8 mouse cellular contexts compared by ENCODE assay signal in the genomic region with DNA sequence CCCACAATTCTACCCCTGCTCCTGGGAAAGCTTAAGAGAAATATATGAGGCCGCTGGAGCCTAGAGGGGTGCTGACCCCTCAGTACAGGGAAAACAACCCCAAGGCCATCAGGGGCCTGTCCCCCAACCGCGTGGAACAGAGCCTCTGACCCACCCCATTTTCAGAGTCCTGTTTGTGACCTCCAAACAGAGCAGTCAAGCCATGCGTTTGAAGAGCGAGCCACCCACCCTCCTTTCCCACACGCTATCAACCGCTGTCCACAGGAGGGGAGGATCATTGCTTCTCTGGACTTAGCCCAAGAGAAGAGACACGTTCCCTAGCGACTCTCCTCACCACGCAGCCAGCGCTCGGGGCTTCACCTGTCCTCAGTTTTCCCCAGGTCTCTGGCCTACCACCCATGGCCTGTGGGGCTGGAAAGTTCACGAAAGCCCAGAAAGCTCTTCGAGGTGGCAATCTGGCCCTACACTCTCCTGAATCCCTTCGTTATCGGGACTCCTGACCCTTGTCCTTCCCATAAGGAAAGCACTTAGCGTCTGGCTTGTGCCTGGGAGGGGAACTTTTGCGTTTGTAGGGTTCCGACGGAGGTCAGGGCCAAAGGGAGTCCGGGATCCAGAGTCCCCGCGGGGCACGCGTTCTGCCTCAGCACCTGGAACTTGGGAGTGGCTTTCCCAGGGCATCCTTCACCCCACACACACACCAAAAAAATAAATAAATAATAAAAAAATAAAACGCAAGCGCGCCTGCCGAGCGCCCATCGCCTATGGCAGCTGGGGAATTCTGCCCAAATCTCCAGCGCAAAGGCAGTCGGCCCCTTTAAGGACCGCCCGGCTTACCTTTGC. TPM values are rescaled to one million over a fixed set of nuclear protein-coding genes. Genes with fewer than 3 reads are reported as not detected.
DNase-seq lines count a peak whose midpoint lies in the region; ATAC-seq and TF ChIP-seq lines count a peak whose summit lies in the region.

No protein-coding gene starts in this region.

- H3K9ac ChIP-seq in liver, adult 2 months (ENCODE audit: low read depth, low read length): peak overlapping the region; percentile 88
- peak overlapping the region; percentile 54 for H3K9ac ChIP-seq in embryonic facial prominence, embryonic 12.5 days
- peak overlapping the region; percentile 59 for H3K9ac ChIP-seq in neural tube, embryonic 14.5 days (replicated peaks; ENCODE audit: low read depth, low read length)

- peak overlapping the region; percentile 80 for H3K4me3 ChIP-seq in liver, adult 2 months (ENCODE audit: insufficient read depth, low read depth, low read length)
- peak overlapping the region; percentile 61 for H3K4me3 ChIP-seq in embryonic facial prominence, embryonic 12.5 days
- peak overlapping the region; percentile 39 for H3K4me3 ChIP-seq in neural tube, embryonic 14.5 days (ENCODE audit: low read depth, low read length)

- no peaks in the 10 kb centered on the region for H3K36me3 ChIP-seq in liver, adult 2 months (ENCODE audit: control insufficient read depth, insufficient read depth, low read length)
- H3K36me3 ChIP-seq in embryonic facial prominence, embryonic 12.5 days: no peaks in the 10 kb centered on the region
- no peaks in the 10 kb centered on the region for H3K36me3 ChIP-seq in neural tube, embryonic 14.5 days (ENCODE audit: control insufficient read depth, insufficient read depth, low read length)

- peak overlapping the region; percentile 91 for H3K4me2 ChIP-seq in embryonic facial prominence, embryonic 12.5 days (replicated peaks)
- H3K4me2 ChIP-seq in neural tube, embryonic 14.5 days (ENCODE audit: low read depth, low read length): peak overlapping the region; percentile 96

- no peak for ATAC-seq in embryonic facial prominence, embryonic 12.5 days (ENCODE audit: insufficient number of reproducible peaks, insufficient read depth, low FRiP score, low TSS enrichment)
- no peak for ATAC-seq in neural tube, embryonic 14.5 days (ENCODE audit: low read depth)

- DNase-seq in liver, adult 2 months (ENCODE audit: extremely low read depth, low read depth, low spot score): peak; percentile 75
- no peak for DNase-seq in liver
- peak; percentile 29 for DNase-seq in kidney, postnatal 10 days
- no peak for DNase-seq in left cerebral cortex, adult 11 months (ENCODE audit: low spot score)
- no peak for DNase-seq in left cerebral cortex, adult 8-10 months (ENCODE audit: low spot score in 2 of 2)
- no peak for DNase-seq in cerebellum, postnatal 25 days

- TF ChIP-seq CTCF in liver, adult 2 months (IDR thresholded peaks at IDR 0.05; ENCODE audit: low read depth, low read length): no peak

- peaks cover 34% of the 10 kb centered on the region; the same call in 1 of the 2 replicates for H3K79me2 ChIP-seq in liver, adult 2 months (ENCODE audit: control insufficient read depth, insufficient read depth, low read length)

- H3K9me3 ChIP-seq in embryonic facial prominence, embryonic 12.5 days: no peaks in the 10 kb centered on the region
- H3K9me3 ChIP-seq in neural tube, embryonic 14.5 days (ENCODE audit: control insufficient read depth, low read length): no peaks in the 10 kb centered on the region

- 3% methylated on average over 35 of the region's 35 CpGs for WGBS in liver, adult 2 months
- WGBS in embryonic facial prominence, embryonic 12.5 days: 3% methylated on average over 35 of the region's 35 CpGs
- WGBS in neural tube, embryonic 14.5 days: 4% methylated on average over 35 of the region's 35 CpGs

- H3K4me1 ChIP-seq in liver, adult 2 months (ENCODE audit: control insufficient read depth, insufficient read depth, low read length): peaks cover 30% of the 10 kb centered on the region
- H3K4me1 ChIP-seq in embryonic facial prominence, embryonic 12.5 days: peaks cover 11% of the 10 kb centered on the region; the same call in 1 of the 2 replicates
- H3K4me1 ChIP-seq in neural tube, embryonic 14.5 days (ENCODE audit: control insufficient read depth, insufficient read depth, low read length): peaks cover 8% of the 10 kb centered on the region; the same call in 1 of the 2 replicates

- no peak for TF ChIP-seq POLR2A in liver, adult 2 months (IDR thresholded peaks at IDR 0.05; ENCODE audit: extremely low read depth, insufficient read depth, low read length)

- peak overlapping the region; percentile 98 for H3K27ac ChIP-seq in liver, adult 2 months (replicated peaks; ENCODE audit: insufficient read depth, low read depth, low read length)
- no peak overlapping the region for H3K27ac ChIP-seq in embryonic facial prominence, embryonic 12.5 days
- no peak overlapping the region for H3K27ac ChIP-seq in neural tube, embryonic 14.5 days (ENCODE audit: low read depth, low read length)

- H3K27me3 ChIP-seq in liver, adult 2 months (ENCODE audit: control insufficient read depth, insufficient read depth, low read length): no peaks in the 10 kb centered on the region
- H3K27me3 ChIP-seq in embryonic facial prominence, embryonic 12.5 days: peaks cover 25% of the 10 kb centered on the region
- 0 out of 2 replicates have a peak, but pooled peaks cover 7% of the 10 kb centered on the region for H3K27me3 ChIP-seq in neural tube, embryonic 14.5 days (ENCODE audit: control insufficient read depth, insufficient read depth, low read length)

RNA-seq across cellular contexts. Expression of a gene that starts 0.7 kb away (rescaled TPM):
- total RNA-seq in liver, adult 2 months (2014; rRNA removed): 4.7 and 5.3 TPM in 2 replicates
- 29.2 and 33.2 TPM in 2 replicates for polyA plus RNA-seq in liver, adult 2 months (2012; rRNA removed)
- 2.9 and 3.3 TPM in 2 replicates for polyA plus RNA-seq in embryonic facial prominence, embryonic 12.5 days (2016; fragmentation: Nextera tagmentation; extraction: Ambion mirVana)
- polyA plus RNA-seq in neural tube, embryonic 14.5 days (2014; fragmentation: Nextera tagmentation; extraction: Ambion mirVana): 0.36 and 0.42 TPM in 2 replicates
- 10 to 100 TPM; 29.2 to 42.7 (median 35.9) TPM for total RNA-seq in left cerebral cortex, adult 8-10 months (2022)

RNA-seq across cellular contexts. Expression of a gene that starts 52.4 kb away (rescaled TPM):
- total RNA-seq in liver, adult 2 months (2014; rRNA removed): not detected in 2 replicates
- polyA plus RNA-seq in liver, adult 2 months (2012; rRNA removed): not detected in 2 replicates
- 1.5 and 2.0 TPM in 2 replicates for polyA plus RNA-seq in embryonic facial prominence, embryonic 12.5 days (2016; fragmentation: Nextera tagmentation; extraction: Ambion mirVana)
- 21.0 and 25.3 TPM in 2 replicates for polyA plus RNA-seq in neural tube, embryonic 14.5 days (2014; fragmentation: Nextera tagmentation; extraction: Ambion mirVana)
- total RNA-seq in left cerebral cortex, adult 8-10 months (2022): 1 to 10 TPM; 7.0 to 9.5 (median 8.1) TPM

RNA-seq across cellular contexts. Expression of a gene that starts 52.5 kb away (rescaled TPM):
- total RNA-seq in liver, adult 2 months (2014; rRNA removed): not detected in 2 replicates
- polyA plus RNA-seq in liver, adult 2 months (2012; rRNA removed): not detected in 2 replicates
- polyA plus RNA-seq in embryonic facial prominence, embryonic 12.5 days (2016; fragmentation: Nextera tagmentation; extraction: Ambion mirVana): 0.43 and 0.75 TPM in 2 replicates
- polyA plus RNA-seq in neural tube, embryonic 14.5 days (2014; fragmentation: Nextera tagmentation; extraction: Ambion mirVana): 3.6 and 3.8 TPM in 2 replicates
- total RNA-seq in left cerebral cortex, adult 8-10 months (2022): 1 to 10 TPM; 4.6 to 5.7 (median 4.7) TPM

Comparison
In these comparisons a context has a peak if more than half of its experiments do, and no peak if none do; other contexts are left out.
1. DNase-seq: peak in liver, adult 2 months (single experiment) and kidney, postnatal 10 days (single experiment); none in liver (single experiment), left cerebral cortex, adult 11 months (single experiment), left cerebral cortex, adult 8-10 months (0 of 2) and cerebellum, postnatal 25 days (0 of 2).
2. Peak in every context shown above with its lines, with median percentiles within 50 percentile points of each other: H3K4me3 ChIP-seq and H3K9ac ChIP-seq.